Mouse (Mus musculus): Measurements from ENCODE around the gene Rab43.

GRCm38 (mm10) chr6:87774466-87774865 is 37.5 kb downstream of the Rab43 start:
- TF ChIP-seq CTCF (IDR thresholded peaks at IDR 0.05; ENCODE audit: extremely low read depth, insufficient read length, insufficient replicate concordance, low read depth, low read length) (no peak), POLR2A (IDR thresholded peaks at IDR 0.05; ENCODE audit: low read depth, low read length) (no peak)

All from small intestine, adult 2 months (tissue).